Mouse (Mus musculus) 3134 (cell line): ENCODE measurements around the gene Tmod1.

ENCODE experiments used
- DNase-seq: peaks from one replicate; pipeline ENCODE4 v3.0.0-alpha.2; 2011; ENCODE audit warnings: low spot score; ENCODE audit not compliant: insufficient read length; ENCODE audit errors: extremely low read depth

The Tmod1 gene

GRCm38 (mm10) chr4:46038892-46039751, at the start of gene Tmod1:
TSS of gene Tmod1 (plus strand) at chr4:46038935.
- peak; percentile 30 for DNase-seq

DNA sequence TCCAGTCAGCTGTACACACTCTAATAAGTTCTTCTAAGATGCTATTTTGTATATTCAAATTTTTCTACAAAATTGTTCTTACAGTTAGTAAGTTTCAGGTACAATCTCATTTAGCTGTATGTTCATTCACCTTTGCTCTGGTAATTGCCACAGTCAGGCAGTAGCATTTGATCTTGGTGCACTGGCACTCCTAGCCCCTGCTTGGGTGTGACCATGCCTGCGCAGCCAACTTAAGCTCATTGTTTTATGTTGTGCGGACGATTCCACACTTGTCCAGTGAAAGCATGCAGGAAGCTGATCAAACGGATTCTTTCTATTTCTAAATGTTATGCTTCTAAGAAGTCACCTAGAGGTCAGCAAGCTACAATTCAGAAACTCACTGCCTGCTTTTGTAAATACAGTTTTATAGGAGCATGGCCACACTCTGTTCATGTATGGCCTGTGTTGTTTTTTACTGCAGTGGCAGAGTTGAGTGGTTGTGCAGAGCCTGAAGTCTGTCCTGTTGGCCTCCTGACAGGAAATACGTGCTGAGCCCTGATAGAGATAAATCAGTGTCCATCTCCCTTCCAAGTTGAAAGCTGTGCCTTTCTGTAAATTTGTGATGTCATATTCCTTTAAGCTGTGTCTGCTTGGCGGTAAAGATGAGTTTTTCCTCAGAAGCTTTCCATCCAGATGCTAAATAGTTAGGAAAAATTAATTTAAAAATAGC, 48.2 kb upstream of the Tmod1 start:
- DNase-seq, result no peak

- no peak for DNase-seq
Observed at GRCm38 (mm10) chr4:45998536-45998935, 40.2 kb upstream of the Tmod1 start.

- DNase-seq, result no peak
Observed at GRCm38 (mm10) chr4:46008142-46008793, 30.5 kb upstream of the Tmod1 start.

DNA sequence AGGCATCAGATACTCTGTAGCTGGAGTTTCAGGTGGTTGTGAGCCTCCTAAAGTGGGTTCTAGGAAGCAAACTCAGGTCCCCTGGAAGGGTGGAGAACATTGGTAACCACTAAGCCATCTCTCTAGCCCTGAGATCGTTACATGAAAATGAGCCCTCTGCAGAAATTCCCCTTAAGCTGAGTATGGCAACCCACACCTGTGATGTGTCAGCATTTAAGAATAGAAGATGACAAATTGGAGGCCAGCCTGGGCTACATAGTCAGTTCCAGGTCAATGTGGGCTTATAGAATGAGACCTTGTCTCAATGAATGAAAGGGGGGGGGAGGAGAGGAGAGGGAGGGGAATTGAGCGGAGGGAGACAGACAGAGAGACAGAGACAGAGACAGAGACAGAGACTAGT, 27.0 kb upstream of the Tmod1 start:
- DNase-seq, result no peak

DNA sequence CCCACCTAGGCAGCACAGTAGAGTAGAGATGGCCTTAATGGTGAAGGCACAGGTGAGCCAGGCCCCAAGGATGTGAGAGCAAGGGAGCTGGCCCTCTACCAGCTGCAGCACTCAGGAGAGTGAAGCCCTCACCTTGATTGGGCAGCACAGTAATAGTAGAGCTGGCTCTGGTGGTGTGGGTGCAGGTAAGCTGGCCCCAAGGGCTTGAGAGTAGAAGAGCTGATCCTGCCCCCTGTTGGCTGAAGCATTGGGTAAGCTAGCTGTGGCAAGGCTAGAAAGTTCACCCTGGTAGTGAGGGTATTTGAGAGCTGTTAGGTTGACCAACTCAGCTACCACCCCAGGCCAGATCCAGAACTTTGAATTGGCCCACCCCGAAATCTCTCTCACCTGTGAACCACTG, 23.1 kb upstream of the Tmod1 start:
- no peak for DNase-seq

GRCm38 (mm10) chr4:46023021-46023481, 15.7 kb upstream of the Tmod1 start:
- DNase-seq, result no peak

DNA sequence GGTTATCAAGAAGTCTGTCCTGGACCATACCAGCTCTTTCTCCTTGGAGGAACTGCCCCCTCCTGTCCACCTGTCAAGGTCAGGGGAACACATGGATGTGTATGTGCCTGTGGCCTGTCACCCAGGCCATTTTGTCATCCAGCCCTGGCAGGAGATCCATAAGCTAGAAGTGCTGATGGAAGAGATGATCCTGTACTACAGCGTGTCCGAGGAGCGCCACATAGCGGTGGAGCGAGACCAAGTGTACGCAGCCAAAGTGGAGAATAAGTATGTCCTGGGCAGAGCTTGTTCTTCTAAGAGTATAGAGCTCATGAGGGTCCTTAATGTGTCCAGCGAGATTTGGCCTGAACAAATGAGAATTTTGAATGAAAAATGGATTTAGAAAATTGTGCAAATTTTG, 12.8 kb upstream of the Tmod1 start:
- DNase-seq, result no peak

DNA sequence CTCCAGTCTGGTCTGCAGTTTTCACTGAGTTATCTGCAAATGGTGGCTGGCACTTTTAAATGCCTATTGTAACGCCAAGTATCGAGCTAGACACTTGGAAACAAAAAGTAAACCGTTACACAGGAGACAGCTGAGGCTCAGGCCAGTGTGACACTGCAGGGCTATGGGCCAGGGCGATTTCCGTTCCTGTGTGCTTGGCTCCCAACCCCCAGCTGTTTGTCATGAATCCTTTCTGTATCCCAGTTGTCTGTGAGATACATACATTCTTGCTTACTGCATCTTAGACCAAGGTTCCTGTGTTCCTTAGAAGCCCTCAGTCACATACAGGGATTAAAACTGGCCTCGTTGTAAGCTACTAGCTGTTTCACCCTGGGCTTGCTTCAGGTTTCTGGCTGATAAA, 10.5 kb upstream of the Tmod1 start:
- no peak for DNase-seq

DNA sequence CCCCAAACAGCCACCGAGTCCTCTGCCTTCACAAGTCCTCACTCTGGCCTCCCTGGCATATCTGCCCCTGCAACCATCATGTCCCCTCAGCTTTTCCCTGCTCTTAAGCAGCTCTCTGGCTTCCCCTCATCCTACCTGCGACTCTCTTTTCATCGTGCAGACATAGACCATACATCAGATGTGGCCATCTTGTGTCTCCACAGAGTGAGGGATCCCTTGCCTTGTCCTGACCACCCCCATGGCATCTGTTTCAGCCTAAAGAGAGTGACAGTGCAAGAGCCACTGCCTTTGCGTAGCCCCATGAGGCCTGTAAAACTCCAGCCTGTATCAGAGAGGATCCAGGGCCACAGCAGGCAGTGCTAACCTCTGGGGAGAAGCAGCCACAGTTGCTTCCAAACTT, 10.0 kb upstream of the Tmod1 start:
- no peak for DNase-seq

- DNase-seq, result no peak
Observed at GRCm38 (mm10) chr4:46029552-46029951, 9.2 kb upstream of the Tmod1 start.

DNA sequence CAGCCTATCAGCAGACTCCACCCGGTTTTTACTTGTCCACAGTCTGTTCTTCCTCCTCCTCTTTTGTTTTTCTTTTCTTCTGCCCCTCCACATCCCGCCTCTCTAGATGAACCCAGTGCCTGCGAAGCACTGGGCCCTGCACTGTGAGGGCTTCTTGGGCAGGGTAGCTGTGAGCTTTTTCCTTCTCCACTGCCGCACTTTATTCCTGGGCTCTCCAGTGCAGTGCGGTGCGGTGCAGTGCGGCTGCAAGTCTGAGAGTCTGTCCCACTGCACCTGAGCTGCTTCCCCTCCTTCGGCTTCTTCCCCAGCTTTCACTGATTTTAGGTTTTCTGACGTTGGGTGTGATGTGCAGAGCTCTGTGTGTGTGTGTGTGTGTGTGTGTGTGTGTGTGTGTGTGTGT, 6.3 kb upstream of the Tmod1 start:
- DNase-seq, result no peak

DNA sequence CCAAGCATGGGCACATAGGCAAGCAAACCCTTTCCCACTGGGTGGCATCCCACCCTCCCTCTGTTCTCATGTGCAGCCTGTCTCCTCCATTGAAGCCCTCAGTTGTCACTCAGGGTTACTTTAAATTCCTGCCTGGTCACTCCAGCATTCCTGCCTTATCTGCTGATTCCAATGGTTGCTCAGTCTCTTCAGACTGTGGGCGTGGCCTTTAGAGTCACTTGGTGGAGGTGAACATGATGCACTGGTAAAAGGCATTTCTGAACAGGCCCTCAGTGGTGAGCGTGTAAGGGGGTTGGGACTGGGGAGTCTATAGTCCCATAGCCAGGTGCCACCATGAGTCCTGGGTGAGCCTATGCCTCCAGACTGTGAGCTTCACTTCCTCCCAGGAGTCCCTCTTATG, 5.5 kb upstream of the Tmod1 start:
- no peak for DNase-seq

DNA sequence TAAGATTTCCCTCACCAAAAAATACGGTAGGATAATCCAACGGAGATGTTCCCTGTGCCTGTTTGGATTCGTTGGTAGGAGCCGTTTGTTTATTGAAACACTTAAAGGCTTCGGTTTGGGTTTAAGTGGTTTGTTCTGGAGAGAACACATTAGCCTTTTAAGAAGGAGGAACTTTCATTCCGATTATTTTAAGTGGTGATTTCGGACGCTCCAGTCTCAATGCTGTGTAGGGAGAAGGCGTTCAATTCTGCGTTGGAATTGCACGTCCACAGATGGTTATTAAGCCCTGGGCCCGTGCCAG, 194 bp upstream of the Tmod1 start:
- no peak for DNase-seq

DNA sequence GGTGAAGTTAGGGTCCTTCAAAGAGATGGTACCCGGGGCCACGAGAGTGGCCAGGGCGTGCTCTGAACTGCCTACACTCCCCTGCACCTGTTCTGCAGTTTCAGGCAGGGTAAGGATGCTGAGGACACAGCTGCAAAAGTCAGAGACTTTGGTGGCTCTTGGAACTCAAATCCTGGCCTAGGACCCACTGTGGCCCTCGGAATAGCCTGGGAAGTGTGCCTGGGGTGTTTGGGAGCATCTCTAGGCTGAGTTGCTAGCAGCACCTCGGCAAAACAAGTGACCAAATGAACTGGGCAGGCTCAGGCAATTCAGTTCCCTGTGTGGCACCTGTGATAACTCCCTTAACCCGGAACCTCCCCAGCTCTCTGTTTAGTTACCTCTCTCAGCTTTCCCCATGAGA, 1.2 kb downstream of the Tmod1 start:
- DNase-seq, result no peak

DNA sequence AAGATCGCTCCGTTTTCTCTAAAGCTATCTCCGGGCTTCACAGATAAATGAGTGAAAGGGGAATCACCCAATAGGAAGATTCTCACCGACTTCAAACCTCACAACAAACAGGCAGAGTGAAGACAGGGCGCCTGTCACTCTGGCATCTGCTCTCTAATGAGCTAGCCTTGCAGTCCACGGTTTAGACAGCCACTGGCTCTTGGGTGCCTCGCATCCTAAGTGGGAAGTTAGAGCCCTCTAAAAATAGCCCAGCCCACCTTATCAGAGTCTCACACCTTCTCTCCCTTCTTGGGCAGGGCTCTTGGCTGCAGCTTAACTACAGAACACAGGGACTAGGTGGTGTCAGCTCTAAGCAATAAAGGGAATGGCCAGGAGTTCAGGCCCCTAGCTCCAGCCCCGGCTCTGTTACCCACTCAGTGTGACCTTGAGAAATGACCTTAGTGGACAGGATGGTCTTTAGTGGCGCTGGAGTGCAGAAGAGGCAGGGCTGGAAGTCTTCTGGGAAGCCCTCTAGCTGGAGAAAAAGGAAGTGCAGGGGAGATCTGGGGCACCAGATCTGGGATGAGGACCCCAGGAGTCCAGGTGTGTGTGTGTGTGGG, 2.0 kb downstream of the Tmod1 start:
- no peak for DNase-seq

GRCm38 (mm10) chr4:46041761-46042504, 3.2 kb downstream of the Tmod1 start:
- no peak for DNase-seq

DNA sequence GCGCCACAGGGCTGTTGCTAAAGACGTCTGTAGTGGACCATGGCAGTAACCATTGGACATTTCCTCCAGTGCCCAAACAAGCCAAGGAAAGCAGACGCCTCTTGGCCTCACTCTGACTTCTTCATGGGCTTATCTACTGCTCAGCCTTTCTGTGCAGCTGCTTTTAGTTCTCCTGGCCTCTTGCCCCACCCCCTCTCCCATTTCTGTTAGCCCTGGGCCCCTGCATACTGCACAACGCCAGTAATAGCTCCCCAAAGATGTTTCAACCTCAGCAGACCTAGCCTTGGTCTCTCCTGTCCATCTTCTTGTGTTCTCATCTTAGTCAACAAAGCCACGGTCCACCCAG, 3.7 kb downstream of the Tmod1 start:
- no peak for DNase-seq

DNA sequence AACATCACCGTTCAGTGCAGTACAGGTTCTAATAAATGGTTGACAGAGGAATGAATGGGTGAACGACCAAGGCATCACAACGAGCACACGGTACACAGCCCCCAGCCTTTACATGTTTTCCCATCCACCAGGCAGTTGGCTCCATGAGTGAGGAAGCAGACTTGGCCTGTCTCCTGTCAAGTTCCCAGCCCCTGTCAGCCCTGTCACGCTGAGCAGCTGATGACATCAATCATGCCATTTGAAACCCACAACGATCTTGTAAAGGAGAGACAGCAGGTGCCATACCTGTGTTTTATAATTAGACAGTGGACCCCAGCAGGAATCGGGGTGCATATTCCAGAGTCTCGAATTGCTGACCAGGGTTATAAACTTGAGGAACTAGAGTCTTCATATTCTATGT, 4.6 kb downstream of the Tmod1 start:
- DNase-seq, result no peak

- no peak for DNase-seq
Observed at GRCm38 (mm10) chr4:46047971-46048370, 9.2 kb downstream of the Tmod1 start.

DNA sequence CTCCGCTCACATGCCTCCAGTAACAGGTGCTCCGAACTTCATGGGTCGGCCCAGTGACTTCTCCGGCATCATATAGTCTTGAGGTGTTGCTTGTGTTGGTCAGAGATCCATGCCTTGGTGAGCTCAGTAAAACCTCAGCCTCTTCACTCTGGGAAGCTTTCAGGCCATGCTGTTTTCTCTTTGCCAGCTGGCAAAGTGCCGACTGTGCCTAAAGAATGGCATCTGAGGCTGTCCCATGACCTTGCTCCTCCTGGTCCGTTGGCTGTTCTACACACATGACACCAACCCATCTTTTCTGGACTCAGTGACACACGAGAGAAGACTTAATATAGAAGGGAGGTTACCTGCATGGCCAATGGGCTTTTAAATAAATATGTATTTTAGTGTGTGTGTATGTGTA, 9.7 kb downstream of the Tmod1 start:
- no peak for DNase-seq
